Mouse (Mus musculus): Measurements from ENCODE around the gene Hira.
A peak's percentile ranks its signal among the peaks of the same experiment; 100 is the strongest.
"Not testable (repeated sequence)": the region's sequence is repeated elsewhere in the genome, so short reads cannot be mapped to it uniquely, and the experiment has no call there.

Gene Hira

DNA sequence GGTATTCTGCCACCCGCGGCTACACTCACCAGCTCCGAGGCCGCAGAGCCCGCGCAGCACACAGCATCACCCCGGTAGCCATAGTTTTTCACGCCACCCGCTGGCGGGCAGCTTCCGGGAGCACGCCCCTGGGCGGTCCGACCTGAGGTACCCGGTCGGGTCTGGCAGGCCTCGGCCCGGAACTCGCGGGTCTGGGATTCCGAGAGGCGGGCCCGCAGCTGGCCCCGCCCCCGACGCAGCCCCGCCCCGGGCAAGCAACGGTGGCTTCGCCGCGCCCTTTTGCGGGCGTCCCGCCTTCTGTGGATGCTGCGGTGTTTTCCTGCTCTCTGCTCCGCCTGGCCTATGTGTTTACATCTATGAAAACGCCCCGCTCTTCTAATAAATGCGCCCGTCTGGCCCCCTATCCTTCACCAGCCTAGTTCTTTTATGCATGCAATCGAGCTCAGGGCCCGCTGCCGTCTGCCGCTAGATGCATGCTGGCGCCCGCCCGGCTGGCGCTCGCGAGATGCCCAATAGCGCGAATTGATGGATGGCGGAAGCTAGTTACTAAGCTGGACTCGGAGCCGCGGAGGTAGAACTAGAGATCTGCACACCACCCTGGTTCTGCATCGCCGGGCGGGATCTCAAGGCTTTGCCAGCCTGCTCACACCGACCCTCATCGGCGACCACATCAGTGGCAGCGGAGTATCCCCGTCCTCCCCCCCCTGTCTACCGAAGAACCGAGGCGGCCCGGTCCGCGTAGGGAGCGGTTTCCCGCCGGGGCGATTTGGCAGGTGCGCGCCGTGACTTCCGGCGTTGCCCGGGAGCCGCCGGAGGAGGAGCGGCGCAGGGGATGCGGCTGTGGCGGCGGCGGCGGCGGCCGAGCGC is at the start of gene Hira, which contains the start of gene Mrpl40:
TSS of gene Hira (plus strand) at position 596 of the 867 bp plus-strand sequence.
TSS of gene Mrpl40 (minus strand) at position 421 of the 867 bp plus-strand sequence.
- peak; percentile 78 for DNase-seq (ENCODE audit: low read depth, low spot score)

DNA sequence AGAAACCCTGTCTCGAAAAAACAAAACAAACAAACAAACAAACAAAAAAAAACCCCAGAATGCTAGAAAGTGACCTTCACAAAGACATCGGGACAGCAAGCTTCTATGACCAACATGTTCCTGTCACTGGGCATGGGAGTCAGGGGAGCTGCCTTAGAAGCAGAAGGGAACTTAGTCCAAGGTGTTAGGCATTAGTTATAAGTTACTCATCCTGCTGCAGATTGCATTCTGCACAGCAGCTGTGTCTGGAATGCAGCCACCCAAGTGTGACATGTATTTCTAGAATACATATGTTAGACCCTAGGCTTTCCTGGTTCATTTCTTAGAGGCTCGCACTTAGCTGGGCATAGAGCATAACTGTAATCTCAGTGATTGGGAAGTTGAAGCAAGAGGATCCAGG is 48.2 kb upstream of the Hira start:
- no peak for DNase-seq (ENCODE audit: low read depth, low spot score)

GRCm38 (mm10) chr16:18829102-18829501 is 47.7 kb upstream of the Hira start:
- no peak for DNase-seq (ENCODE audit: low read depth, low spot score)

GRCm38 (mm10) chr16:18833486-18833885 is 43.4 kb upstream of the Hira start:
- DNase-seq (ENCODE audit: low read depth, low spot score), result no peak

DNA sequence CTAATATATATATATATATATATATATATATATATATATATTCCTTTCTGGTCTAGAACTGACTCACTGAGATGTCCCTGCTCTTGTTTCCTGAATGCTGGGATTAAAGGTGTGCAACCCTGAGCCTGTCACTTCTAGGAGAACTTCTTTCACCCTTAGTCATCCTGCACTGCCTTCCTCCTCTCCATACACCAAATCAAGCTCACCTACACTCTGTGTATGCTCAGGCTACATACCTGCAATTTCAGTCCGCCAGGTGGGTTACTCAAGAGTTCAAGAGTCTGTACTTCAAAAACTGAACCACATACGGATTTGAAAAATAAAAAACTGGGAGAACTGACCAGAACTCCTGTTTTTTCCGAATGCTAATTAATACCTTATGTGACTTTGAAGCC is 40.8 kb upstream of the Hira start:
- DNase-seq (ENCODE audit: low read depth, low spot score), result no peak

DNA sequence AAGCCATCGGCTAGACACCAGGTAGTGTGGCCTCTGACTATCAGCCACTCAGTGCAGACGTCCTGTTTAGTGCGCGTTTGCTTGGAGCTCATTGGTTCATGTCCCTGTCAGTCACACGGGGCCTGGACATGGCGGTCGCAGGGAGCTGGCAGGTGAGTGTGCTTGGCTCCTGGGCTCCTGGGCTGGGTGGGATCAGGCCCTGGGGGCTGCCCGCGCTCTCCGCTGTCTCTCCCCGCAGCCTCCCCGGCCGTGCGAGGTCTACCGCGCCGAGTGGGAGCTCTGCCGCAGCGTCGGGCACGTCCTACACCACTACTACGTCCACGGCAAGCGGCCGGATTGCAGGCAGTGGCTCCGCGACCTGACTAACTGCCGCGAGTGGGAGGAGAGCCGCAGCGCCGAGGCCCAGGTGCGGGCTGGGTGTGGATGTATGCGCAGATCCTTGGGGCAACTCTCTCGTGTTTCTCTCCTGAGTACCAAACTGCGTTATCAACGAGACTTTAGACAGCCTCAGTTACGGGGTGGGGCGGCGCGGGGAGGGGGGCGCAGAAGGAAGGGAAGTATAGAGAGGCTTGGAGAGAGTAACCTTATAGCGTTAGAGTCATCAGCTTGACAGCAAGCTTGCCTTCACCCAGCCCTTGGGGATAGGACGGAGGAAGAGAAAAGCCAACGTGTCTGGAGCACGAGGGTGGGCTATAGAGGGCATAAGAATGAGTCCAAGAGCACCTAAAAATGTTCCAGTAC is 40.2 kb upstream of the Hira start, which contains the start of the genes 2510002D24Rik and Gm28539:
TSS of gene 2510002D24Rik (plus strand) at position 111 of the 741 bp plus-strand sequence.
TSS of gene Gm28539 (plus strand) at position 117 of the 741 bp plus-strand sequence.
- peak; percentile 79 for DNase-seq (ENCODE audit: low read depth, low spot score)

- DNase-seq (ENCODE audit: low read depth, low spot score), result no peak
Measured at GRCm38 (mm10) chr16:18838346-18838745, 38.5 kb upstream of the Hira start.

DNA sequence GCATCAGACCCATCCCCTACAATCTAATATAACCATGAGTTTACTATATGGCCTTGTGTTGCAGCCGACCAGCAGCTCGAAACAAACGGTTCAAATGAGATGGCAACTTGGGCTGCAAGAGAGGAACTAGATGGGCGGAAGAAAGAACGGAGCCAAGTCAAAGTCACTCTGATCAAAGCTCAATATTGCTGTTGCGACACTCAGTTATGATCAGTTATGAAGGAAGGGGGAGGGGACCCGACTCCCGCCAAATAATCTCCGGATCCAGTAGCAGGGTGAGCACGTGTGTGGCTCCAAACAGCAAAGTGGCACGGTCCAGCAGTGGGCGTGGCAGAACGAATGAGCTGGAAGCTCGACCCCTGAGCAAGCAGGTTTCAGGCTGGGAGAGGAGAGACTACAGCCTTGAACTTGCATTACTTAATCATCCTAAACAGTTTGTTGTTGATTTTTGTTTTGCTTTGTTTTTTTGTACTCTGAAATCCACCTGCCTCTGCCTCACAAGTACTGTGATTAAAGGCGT is 30.5 kb upstream of the Hira start:
- DNase-seq (ENCODE audit: low read depth, low spot score), result no peak

DNA sequence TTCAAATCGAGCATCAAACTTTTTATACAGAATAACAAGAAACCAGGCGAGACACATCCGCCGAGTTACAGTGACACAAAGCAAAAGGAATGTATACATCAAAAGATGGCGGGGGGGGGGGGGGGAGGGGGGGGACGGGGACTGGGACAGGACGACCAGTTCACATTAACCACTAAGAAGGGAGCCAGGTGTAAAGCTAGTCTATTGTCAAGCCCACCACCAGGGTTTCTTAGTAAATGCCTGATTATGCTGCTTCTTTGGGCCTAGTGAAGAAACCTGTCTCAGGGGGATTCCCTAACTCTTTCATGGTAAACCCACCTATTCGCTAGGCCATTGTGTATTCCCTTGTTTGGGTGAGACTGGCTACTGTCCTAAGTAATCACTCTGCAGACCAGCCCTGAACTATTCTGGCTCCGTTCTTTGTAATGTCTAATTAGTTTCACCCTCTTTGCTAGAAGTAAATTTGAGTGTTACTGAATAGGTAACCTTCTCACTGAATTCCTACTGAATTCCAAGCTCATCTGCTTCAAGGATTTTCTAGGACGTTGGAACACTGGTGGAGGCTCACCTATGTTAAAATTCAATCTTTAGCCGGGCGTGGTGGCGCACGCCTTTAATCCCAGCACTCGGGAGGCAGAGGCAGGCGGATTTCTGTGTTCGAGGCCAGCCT is 27.2 kb upstream of the Hira start:
- DNase-seq (ENCODE audit: low read depth, low spot score), result not testable (repeated sequence)

DNA sequence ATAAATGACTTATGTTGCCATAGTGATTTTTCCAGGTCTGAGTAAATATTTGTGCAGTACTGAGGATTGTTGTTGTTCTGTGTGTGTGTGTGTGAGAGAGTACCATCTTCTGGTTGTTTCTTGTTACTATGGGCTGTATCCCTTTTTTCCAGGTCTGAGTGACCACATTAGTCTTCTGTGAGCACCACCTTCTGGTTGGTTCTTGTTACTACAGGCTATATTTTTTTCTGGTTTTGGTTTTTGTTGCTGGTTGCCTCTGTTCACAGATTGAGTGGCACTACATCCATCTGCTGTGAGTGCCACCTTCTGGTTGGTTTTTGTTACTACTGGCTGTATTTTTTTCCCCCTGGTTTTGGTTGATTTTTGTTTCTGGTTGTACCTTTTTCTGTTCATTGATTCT is 18.3 kb upstream of the Hira start:
- DNase-seq (ENCODE audit: low read depth, low spot score), result peak; percentile 22

- no peak for DNase-seq (ENCODE audit: low read depth, low spot score)
Measured at GRCm38 (mm10) chr16:18860186-18860585, 16.7 kb upstream of the Hira start.

DNA sequence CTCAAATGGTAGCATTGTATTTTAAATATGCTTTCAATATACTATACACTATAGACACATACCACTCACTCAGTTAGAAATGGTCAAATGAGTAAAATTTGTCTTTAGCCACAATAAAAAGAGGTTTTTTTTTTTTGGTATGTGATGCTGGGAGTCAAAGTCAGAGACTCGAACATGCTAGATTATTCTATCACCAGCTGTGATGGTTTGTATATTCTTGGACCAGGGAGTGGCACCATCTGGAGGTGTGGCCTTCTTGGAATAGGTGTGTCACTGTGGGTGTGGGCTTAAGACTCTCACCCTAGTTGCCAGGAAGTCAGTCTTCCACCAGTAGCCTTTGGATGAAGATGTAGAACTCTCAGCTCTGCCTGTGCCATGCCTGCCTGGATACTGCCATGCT is 6.3 kb upstream of the Hira start:
- DNase-seq (ENCODE audit: low read depth, low spot score), result not testable (repeated sequence)

GRCm38 (mm10) chr16:18876091-18876441 is 771 bp upstream of the Hira start:
- DNase-seq (ENCODE audit: low read depth, low spot score), result no peak

GRCm38 (mm10) chr16:18877386-18878090 is 701 bp downstream of the Hira start:
- peak; percentile 36 for DNase-seq (ENCODE audit: low read depth, low spot score)

DNA sequence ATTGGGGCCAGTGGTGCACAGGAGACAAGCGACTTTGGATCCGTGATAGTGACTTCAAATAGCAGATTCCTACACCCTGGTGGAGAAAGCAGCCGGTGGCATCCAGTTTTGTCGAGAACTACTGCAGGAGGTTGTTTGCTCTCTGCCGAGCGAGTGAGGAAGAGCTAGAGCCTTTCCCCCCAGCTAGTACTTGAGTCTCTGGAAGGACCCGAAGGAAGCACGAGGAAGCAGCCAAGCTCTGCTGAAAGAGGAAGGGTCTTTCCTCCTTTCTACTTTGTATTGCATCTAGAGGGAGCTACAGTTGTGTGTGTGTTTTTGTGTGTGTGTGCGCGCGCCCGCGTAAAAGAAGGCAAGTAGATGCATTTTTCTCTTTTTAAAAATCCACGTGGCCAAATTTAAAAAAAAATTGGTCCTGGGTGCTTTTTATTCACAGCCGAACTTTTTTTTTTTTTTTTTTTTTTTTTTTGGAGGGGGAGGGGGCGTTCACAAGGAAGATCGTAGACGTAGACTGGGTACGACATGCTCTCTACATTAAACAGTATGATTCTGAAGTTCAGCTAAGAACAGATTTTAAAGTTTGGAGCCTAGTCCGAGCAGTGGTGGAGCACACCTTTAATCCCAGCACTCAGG is 1.4 kb downstream of the Hira start:
- peak; percentile 20 for DNase-seq (ENCODE audit: low read depth, low spot score)

GRCm38 (mm10) chr16:18884044-18884443 is 7.2 kb downstream of the Hira start:
- DNase-seq (ENCODE audit: low read depth, low spot score), result no peak

- no peak for DNase-seq (ENCODE audit: low read depth, low spot score)
Measured at GRCm38 (mm10) chr16:18893840-18894372, 17.1 kb downstream of the Hira start.

- no peak for DNase-seq (ENCODE audit: low read depth, low spot score)
Measured at GRCm38 (mm10) chr16:18895249-18895648, 18.4 kb downstream of the Hira start.

GRCm38 (mm10) chr16:18896429-18896828 is 19.6 kb downstream of the Hira start:
- no peak for DNase-seq (ENCODE audit: low read depth, low spot score)

DNA sequence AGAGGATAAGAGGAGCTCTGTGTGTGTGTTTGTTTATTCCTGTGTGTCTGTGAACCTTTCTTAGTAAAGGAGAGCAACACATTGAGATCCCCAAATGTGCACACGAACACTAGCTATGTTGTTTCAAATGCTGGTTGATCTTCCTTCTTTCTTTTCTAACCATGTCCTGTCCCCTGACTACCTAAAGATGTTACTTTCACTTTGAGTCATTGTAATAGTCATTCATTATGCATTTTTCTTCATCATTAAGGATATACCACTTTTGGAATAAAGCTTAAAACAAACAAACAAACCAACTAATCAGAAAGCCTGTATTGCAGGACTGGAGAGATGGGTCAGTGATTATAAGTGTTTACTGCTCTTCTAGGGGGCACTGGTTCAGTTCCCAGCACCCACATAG is 28.8 kb downstream of the Hira start:
- DNase-seq (ENCODE audit: low read depth, low spot score), result no peak

Data from brain, embryonic 18.5 days (tissue).